Mouse (Mus musculus) thymus, postnatal 25 days (tissue): Measurements from ENCODE around the gene Pdcd2.
"Not testable (repeated sequence)": the region's sequence is repeated elsewhere in the genome, so short reads cannot be mapped to it uniquely, and the experiment has no call there.

Source experiments
- DNase-seq: peaks from one replicate; pipeline ENCODE4 v3.0.0; 2022

The Pdcd2 gene

DNA sequence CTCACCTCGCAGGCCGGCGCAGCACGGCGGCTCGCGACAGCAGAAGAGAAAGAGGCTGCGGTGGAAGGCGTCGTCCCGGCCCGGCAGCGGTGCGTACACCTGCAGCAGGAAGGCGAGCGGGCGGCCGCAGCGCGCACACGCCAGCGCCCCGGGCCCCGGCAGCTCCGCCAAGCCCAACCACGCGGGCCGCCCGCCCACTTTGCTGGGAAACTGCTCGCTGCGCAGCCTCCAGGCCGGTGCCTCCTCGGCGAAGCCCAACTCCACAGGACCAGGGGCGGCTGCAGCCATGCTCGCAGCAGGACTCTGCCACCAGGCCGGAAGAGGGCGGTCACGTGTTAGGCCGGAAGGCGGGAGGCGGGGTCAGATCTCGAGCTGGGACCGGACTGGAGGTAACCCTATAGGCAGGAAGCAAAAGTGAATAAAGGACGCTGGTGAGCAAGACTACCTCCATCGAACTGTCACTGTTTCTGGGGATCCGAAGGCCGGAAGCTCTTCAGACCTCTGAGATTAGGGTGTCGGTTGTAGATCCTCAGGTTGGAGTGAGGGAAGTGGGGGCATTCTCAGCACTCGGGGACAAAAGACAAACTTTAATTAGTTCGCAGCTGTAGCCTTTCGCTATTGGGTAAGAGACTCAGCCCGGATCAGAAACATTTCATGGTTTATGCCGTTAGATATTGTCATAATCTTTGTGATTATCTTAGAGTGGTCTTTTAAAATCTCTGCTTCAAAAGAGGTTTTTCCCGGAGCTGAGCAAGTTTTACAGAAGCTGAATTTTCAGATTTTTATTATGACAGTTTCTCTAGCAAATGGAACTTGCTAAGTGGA is at the start of gene Pdcd2:
Gene Pdcd2 (minus strand): TSS at position 316 of the 825 bp plus-strand sequence.
- peak; percentile 94 for DNase-seq

DNA sequence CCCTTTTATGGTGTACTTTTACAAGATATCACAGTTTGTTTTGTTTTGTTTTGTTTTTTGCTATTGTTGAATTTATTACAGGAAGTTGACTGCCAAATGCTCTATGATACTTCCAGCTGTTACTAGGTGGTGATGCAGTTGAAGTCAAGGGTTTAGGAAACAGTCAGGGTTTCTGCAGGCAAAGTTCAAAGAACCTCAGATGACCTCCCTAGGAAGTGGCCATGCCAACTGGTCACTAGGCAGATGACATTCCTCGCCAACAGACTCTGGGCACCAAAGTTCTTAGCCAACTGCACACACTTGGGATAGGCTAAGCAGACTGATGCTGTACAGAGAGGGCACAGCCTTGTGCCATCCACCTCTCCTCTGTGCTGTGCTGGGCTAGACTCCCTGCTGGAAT is 48.0 kb upstream of the Pdcd2 start:
- DNase-seq = no peak

DNA sequence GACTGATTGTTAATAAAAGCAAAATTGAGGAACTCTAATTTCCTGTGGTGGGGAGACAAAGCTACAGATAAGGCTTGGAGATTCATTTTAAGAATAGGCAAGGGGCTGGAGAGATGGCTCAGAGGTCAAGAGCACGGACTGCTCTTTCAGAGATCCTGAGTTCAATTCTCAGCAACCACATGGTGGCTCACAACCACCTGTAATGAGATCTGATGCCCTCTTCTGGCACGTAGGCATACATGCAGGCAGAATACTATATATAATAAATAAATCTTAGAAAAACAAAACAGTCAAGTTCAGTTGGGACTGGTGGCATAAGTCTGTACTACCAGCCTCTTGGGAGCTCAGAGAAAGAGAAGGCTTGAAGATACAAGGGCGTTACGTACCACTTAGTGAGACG is 39.8 kb upstream of the Pdcd2 start:
- DNase-seq = no peak

DNA sequence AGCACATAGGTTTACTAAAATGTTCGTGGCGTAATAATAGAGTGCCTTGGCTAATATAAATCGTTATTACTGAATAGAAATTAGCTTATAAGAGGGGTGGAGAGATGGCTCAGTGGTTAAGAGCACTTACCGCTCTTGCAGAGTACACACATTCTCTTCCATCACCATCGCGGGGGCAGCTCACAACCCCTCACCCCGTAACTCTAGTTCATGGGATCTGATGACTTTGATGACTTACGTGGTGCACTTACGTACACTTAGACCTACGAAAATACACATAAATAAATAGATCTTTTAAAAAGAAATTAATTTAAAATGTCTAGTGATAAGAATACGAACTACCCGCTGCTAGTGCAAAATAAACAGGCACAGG is 37.8 kb upstream of the Pdcd2 start:
- DNase-seq = no peak

DNA sequence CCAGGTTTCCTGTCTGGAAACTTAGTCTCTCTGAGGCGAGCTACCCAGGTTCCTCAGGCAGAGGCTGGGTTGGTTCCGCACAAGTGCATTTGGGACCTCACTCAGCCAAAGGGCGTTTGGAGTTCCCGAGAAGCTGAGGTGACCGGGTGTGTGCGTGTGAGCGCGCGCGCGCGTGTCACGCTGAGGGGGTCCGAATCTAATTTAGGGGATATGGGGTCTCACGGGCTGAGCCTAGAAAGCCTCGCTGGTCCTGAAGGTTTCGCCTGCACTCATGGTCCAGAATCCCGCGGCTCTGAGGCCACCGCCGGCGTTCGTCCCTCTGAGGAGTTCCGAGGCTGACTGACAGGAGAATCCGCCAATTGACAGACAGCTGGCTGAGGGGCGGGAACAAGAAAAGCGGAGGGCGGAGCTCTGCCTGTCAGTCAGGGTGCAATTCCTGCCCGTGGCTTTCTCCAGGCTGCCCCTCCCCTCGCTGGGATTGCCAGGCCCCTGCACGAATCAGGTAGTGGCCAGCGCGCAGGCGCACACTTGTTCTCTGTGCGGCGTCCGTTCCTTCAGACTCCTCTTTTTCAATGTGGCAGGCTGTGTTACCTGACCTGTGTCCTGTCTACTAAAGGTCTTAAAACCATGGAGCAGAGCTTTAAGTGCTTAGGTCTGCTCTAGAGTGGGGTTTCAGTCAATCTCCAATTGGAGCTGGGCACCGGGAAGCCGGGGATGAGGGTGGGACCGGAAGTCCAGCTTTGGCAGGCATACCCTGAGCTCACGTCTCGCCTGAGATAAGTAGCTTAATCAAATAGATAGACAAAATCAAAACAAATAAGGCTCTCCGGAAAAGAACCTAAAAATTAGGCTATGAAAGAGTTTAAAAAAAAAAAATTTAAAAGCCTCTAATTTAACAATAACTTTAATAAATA is 37.2 kb upstream of the Pdcd2 start, which contains the start of gene Prdm9:
Gene Prdm9 (minus strand): TSS at position 341 of the 914 bp plus-strand sequence.
- peak; percentile 100 for DNase-seq

DNA sequence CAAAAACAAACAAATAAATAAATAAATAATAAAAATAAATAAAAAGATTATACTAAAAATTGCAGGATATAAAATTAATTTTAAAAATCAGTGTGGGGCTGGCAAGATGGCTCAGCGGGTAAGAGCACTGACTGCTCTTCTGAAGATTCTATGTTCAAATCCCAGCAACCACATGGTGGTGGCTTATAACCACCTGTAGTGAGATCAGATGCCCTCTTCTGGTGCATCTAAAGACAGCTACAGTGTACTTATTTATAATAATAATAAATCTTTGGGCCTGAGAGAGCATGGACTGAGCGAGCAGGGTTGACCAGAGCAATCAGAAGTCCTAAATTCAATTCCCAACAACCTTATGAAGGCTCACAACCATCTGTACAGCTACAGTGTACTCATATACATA is 32.8 kb upstream of the Pdcd2 start:
- DNase-seq = no peak

DNA sequence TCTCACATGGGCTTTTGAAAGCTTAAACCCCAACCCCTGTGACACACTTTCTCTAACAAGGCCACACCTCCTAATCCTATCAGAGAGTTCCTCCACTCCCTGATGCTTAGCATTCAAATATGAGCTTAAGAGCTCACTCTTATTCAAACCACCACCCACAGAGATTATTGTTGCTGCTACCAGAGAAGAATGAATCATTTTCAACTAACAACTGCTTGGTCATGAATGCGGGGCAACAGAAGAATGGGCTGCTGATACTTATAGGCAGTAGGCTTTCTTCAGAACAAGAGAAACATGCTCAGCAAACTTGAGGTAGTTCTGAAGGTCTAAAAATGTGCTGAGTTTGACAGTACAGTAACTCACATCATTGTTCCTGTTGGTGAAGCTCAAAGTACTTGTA is 22.6 kb upstream of the Pdcd2 start:
- no peak for DNase-seq

DNA sequence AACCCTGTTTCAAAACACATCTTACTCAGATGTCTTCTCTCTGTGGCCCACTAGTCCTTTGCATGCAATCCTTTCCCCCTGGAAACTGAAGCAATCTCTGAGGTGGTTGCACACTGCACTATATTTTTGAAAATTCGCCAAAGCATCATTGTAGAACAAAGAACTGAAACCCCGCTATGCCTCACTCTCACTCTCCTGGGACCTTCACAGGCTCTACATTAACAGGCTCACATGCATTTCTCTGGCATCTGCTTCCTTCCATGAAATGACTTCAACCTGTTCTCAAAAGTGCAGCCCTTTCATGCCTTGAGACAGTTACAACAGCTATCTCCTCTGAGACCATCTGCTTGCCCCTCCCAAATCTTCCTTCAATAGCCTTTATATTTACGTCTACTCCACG is 19.3 kb upstream of the Pdcd2 start:
- no peak for DNase-seq

DNA sequence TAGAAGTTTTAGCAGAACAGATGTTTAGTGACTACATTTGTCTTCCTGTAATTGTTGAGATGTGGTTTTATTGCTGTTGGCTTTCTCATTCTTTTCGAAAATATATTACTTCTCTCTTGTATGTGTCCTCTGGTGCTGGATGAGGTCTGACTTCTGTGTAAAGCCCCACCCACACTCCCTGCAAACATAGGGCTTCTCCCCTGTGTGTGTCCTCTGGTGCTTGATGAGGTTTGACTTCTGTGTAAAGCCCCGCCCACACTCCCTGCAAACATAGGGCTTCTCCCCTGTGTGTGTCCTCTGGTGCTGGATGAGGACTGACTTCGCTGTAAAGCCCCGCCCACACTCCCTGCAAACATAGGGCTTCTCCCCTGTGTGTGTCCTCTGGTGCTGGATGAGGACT is 16.8 kb upstream of the Pdcd2 start:
- DNase-seq = not testable (repeated sequence)

DNA sequence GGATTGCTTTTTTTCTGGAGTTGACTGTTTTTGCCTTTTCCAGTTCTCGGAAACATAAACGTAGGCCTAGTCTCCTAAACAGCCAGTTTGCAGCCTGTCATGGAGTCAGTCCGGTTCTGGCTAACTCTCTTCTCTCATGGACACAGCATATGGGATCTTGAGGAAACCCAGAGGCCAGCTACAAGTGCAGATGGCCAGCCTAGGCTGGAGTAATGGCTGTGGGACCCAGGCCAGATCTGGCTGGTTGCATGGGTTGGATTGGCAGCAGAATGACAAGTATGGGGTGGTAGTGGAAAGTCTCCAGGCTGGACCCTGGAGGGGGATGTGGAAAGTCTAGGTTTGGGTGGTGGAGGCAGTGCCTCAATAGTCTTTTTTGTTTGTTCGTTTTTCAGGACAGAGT is 13.2 kb upstream of the Pdcd2 start:
- no peak for DNase-seq

DNA sequence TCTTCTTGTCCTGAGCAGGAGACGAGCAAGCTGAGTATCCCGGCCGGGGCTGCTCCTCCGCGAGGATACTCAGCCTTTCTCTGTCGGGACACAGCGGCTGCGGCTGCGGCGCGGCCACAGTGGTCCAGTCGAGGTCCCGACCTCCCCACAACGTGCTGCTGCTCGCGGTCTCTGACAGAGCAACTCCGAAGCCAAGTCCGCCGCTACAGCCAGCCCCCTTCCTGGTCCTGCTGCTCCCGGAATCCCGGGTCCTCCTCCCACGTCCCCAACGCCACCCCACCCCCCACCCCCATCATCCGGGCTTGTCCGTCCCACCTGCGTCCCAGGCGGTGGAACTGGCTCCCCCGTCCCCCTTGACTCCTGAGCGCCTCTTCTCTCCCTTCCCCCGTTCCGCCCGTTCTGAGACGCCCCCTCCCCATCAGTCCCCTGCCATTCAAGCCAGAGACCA is 9.4 kb upstream of the Pdcd2 start:
- no peak for DNase-seq

DNA sequence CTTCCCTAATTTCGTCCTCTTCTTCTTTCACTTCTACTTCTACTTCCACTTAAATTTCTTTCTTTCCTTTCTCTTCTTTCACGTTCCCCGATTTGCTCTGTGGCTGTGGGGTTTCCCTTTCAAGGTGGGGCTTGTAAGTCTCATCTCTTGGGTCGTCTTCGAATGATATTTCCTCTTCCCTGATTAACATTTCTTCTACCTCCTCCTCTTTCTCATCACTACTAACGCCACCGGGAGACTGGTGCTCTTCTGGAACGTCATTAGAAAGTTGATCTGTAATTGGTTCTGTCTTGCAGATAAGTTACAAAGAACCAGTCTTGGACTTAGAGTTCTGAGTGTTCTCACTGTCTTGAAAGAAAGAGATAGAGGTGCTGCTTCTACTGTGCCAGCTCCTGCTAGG is 8.8 kb upstream of the Pdcd2 start:
- DNase-seq = no peak

DNA sequence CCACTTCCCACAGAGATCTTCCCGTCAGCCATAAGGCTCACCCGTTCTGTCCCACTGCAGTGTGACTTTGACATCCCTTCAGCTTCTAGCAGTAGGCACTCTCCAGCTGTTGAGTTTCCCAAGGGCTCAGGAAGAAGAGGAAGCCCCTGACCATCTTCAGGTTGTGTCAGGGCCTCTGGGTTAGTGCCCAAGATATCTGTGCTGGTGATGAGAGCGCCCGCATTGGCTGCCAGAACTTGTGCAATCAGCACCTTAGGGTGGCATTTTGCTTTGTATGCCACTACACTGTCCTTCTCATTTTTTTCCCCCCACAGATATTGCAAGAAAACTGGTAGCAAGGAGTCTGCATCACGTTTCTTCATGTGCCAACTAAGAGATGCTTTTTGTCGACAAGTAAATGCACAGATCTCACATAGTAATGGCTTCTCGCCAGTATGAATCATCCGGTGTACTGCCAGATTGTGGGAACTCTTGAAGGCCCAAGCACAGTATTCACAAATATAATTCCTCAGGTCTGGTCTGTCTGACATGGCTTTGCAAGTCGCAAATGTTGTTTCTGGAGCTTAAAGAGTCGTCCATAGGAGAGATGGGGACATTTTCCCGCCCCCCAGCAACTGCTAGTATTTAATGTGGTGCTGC is 8.2 kb upstream of the Pdcd2 start:
- no peak for DNase-seq

DNA sequence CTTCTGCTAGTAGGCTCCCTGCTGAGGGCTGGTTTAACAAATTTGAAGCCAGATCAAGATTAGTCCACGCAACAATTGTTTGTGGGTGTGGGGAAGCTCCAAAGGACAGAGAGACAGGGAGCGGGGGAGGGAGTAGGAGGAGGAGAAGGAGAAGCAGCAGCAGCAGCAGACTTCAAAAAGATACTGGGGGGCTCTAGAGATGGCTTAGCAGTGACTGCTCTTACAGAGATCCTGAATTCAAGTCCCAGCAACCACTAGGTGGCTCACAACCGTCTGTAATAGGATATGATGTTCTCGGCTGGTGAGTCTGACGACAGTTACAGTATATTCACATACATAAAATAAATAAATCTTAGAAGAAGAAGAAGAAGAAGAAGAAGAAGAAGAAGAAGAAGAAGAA is 3.0 kb upstream of the Pdcd2 start:
- DNase-seq = peak; percentile 62

DNA sequence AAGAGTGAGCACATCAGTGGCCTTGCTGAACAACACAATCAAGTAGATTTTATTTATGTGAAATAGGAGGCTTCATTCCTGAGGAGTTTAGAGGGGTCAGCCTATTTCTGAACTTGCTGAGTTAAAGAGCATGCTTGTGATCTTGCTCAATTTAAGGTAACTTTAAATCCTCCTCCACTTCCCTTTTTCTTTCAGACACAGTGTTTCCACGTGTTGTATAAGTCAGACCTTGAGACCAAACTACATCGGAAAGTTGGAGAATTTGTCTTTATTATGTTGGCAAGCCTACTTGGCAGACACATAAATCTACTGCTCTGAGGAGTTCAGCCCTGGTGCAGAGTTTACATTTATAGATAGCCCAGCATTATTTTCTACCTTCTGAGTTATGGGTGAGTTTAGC is 1.8 kb upstream of the Pdcd2 start:
- no peak for DNase-seq

DNA sequence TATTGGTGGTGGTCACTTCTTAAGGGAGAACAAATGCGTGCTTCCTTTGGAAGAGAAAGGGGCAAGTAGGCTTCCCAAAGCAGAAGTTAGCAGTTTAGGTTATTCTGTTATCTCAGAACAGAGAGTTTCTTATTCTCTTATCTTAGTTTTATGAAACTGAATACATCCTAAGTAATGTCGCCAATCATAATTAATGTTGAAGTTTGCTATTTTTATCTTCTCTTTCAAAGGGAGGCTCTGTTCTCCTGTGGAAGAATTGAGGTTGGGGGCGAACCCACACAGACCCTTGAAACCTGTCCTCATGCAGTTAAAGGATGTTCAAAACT is 673 bp upstream of the Pdcd2 start:
- no peak for DNase-seq

DNA sequence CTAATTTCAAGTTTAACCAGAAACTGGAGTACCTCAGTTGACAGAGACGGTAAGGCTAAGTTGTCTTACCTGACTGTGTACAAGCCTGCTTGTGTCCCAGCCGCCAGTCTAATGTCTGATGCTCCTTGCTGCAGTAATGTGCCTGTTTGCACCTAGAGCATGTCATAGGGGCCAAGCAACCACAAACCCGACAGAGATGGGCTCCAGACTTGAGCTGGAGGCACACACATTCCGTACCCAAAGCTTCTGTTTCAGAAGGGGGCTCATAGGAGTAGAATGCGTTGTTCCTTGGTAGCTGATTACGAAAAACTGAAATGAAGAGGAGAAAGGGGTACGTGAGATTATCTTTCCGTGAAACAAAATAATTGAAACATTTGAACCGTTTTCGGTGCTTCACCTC is 797 bp downstream of the Pdcd2 start:
- peak; percentile 10 for DNase-seq

DNA sequence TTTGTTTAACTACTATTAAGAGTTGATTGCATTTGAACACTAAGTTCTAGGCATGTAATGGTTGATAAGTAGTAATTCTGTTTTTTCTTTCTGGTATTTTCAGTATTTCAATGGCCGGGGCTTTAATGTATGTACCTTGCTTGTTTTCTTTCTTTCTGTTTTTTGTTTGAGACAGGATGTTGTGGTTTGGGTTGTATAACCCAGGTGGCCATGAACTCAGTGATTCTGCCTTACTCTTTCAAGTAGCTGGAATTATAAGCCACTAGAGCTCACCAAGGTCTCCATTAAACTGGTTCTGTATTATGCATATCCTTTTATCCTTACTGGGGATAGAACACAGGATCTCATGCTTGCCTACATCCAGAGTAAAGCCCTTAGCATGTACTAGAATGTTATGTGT is 8.3 kb downstream of the Pdcd2 start:
- DNase-seq = no peak

DNA sequence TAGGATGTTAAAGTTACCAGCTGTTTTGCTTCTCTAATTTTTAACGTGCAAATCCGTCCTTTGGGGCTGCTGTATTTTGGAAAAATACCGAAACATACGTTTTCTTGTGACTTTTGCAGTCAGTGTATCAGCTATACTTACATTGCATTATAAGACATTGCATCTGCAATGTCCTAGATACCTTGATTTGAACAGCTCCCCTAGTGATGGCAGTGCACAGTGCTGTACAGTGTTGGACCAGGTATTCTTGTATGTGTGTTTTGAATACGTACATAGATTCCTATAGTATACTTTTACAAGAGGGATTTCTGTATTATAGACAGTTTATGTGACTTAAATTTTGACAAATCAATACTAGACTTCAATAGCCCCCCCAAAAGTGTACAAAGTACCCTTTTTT is 8.9 kb downstream of the Pdcd2 start:
- no peak for DNase-seq

DNA sequence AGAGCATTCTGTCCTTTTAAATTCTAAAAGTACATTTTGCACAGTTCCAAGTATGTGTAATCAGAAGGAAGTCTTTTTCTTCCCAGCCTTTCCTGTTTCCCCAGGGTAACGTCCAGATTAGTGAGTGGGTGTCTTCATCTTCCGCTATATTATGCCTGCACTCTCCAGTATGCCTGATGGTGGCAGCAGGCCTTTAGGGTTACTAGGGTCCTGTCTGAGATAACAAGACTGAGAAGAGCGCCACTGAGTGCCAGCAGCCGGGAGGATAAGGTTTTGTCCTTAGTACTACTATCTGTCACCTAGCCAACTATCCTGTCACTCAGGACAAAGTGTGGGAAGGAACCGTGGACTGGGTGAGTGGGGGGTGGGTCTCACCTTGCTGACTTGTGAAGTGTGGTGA is 9.3 kb downstream of the Pdcd2 start:
- DNase-seq = no peak

DNA sequence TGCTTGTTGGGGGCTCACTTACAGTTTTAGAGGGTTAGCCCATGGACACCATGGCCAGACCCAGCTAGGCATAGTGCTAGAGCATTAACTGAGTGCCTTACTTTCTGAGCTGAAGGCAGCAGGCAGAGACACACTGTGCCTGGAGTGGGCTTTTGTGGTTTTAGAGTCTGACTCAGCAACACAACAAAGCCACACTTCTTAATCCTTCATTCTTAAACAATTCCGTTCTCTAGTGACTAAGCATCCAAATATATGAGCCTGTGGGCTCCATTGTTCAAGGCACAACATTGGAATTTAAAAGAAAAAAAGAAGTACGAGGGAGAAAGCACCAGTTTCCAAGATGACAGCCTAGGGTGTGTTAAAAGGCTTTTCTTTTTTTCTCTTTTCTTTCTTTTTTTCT is 16.4 kb downstream of the Pdcd2 start:
- no peak for DNase-seq

DNA sequence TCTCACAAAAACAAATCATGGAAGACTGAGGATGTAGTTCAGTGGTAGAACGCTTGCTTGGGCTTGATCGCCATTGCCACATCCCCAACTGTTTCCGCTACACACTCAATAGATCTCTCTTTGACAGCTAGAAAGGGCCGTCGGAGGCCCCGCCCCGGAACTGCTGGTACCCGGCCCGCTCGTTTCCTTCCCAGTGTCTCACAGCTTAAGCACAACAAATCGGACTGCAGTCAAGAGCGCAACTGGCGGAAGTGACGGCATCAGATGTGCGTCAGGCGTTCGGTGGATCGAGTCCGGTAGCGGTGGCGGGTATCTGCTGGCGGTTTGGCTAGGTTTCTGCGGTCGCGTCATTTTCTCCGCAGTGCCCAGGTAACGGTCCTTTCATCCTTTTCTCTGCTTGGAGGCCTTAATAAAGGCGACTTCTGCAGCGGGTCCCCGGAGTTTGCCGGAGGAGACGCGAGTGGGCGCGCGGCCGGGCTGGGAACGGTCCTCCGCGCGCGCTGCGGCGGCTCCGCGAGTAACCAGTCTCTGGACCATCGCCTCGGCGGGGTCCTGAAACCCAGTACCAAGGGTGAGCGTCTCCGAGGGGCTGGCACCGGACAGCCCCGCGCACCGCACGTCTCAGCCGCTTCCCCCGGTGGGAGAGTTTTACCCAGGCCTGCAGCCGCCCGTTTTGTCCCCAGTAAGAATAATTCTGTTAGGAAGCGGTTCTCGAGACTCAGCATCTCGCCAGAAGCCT is 27.3 kb downstream of the Pdcd2 start, which contains the start of the genes Psmb1 and Tbp:
Gene Psmb1 (minus strand): TSS at position 96 of the 739 bp plus-strand sequence.
Gene Tbp (plus strand): TSS at position 233 of the 739 bp plus-strand sequence.
- DNase-seq = peak; percentile 96

DNA sequence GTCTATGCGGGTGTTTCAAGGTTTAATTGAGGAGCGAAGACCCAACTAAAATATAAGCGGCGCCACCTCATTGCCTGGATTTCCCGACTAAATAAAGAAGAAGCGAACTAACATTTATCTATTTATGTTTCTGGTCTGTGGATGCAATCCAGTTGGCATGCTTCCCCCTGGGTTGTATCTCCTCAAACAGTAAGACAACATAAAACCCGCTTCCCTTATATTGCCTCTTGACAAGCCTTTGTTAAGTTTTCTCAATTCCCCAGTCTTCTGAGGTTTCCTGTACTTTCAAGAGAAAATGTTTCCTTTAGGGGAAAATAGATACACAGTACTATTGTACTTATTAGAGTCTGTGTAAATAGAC is 28.4 kb downstream of the Pdcd2 start:
- DNase-seq = no peak
